Mouse (Mus musculus) limb, embryonic 12.5 days (tissue): ENCODE measurements at regions not wholly inside any gene's neighbourhood (a gene's known extent, or its start where the extent isn't known, plus 50 kb on each side); places are given as distances from the start of the nearest gene placed in this dataset.

Source experiments
- ATAC-seq: fragments of 200-750 bp; cut with Nextera tagmentation; 2 replicates; pipeline ENCODE4 v1.8.0; 2017; ENCODE audit warnings: low read depth, moderate TSS enrichment; ENCODE audit not compliant: insufficient number of reproducible peaks, insufficient read depth, low FRiP score, low TSS enrichment
- H3K27ac ChIP-seq: fragments of 300-500 bp; sonication (generic); 2 replicates; pipeline ENCODE4 v1.5.1; 2016; ENCODE audit warnings: mild to moderate bottlenecking, moderate library complexity
- H3K27me3 ChIP-seq: fragments of 300-500 bp; sonication (generic); 2 replicates; pipeline ENCODE4 v1.6.1; 2016; ENCODE audit warnings: mild to moderate bottlenecking, moderate library complexity
- H3K36me3 ChIP-seq: fragments of 300-500 bp; sonication (generic); 2 replicates; pipeline ENCODE4 v1.6.1; 2016; ENCODE audit warnings: mild to moderate bottlenecking, moderate library complexity
- H3K4me1 ChIP-seq: fragments of 300-500 bp; sonication (generic); replicated peaks from 2 replicates; pipeline ENCODE4 v1.6.1; 2016
- H3K4me2 ChIP-seq: fragments of 300-500 bp; sonication (generic); 2 replicates; pipeline ENCODE4 v1.6.1; 2016; ENCODE audit warnings: mild to moderate bottlenecking, moderate library complexity
- H3K4me3 ChIP-seq: fragments of 300-500 bp; sonication (generic); replicated peaks from 2 replicates; pipeline ENCODE4 v1.5.1; 2016; ENCODE audit warnings: mild to moderate bottlenecking
- H3K9ac ChIP-seq: fragments of 300-500 bp; sonication (generic); replicated peaks from 2 replicates; pipeline ENCODE4 v1.6.1; 2016; ENCODE audit warnings: mild to moderate bottlenecking, moderate library complexity
- H3K9me3 ChIP-seq: fragments of 300-500 bp; sonication (generic); 2 replicates; pipeline ENCODE4 v1.6.1; 2016; ENCODE audit warnings: mild to moderate bottlenecking, moderate library complexity
- WGBS: fragments of 180-500 bp; shearing (Covaris S2); methylation state at CpG from one replicate; pipeline ENCODE4 v1.1.7; 2016; 5-methylcytosine and 5-hydroxymethylcytosine counted together

DNA sequence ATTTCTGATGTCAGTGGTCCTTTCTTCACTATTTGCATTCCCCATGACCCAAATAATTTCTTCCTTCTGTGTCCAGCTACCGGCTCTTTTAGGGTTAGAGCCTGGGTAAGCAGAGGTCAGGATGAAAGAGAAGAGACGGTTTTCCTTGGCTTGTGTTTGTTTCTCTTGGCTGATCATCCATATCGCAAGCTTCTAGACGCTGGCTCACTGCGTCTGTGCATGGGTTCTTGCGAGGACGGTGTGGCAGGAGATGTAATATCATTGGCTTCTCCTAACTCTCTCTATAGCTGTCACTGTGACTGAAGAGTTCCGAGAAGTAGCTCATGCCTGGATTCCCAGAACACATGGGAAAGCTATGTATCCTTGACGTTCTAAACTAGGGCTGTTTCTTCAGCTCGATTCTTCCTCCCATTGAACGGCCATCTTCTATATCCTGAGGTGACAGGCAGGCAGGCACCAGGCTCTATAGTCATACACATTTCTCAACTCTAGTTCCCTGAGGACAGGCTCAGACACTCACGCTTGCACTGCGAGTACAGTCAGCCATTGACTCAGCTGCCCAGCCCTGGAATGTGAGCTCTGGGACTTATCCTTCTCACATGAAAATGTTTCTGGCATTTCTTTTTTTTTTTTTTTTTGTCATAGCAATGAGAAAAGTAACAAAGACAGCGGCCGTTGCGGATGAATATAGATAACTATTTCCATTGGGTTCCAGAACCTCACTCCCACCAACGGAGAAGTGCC is 85.0 kb downstream of the Bach1 start:
- WGBS = 61% methylated on average over 17 of the region's 17 CpGs
- H3K36me3 ChIP-seq = no peaks in the 10 kb centered on the region
- H3K9ac ChIP-seq = no peak overlapping the region
- no peak overlapping the region for H3K4me3 ChIP-seq
- H3K9me3 ChIP-seq = no peaks in the 10 kb centered on the region
- H3K4me2 ChIP-seq = no peak overlapping the region
- peaks cover 13% of the 10 kb centered on the region for H3K4me1 ChIP-seq
- ATAC-seq = no peak
- no peak overlapping the region for H3K27ac ChIP-seq
- H3K27me3 ChIP-seq = no peaks in the 10 kb centered on the region

DNA sequence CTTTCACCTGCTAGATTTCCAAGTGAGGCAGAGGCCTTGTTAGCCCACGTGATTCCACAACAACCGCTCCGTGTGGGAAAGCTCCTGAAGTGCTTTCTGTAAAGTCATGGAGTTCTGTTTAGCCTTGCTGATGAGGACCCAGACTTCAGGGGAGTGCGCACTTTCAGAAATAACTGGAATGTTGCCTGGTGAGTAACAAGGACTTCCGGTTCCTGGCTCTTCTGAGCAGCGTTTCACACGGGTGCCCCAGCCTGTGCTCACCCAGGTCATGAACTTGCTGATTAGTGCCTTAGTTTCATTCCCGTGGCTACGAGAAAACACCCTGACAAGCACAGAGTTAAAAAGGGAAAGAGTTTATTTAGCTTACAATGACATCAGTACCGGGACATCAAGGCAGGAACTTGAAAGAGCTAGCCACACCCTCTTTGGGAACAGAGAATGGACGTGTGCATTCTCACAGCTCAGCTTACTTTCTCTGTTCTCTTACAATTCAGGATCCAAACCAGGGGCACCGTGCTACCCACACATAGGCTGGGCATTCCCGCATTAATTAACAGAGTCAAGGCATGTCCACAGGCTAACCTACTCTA is 85.8 kb downstream of the Bach1 start:
- H3K9me3 ChIP-seq = no peaks in the 10 kb centered on the region
- H3K4me1 ChIP-seq = peaks cover 13% of the 10 kb centered on the region
- no peak overlapping the region for H3K4me2 ChIP-seq
- no peak; the same call in 1 of the 2 replicates for ATAC-seq
- H3K27ac ChIP-seq = no peak overlapping the region
- 61% methylated on average over 13 of the region's 13 CpGs for WGBS
- no peaks in the 10 kb centered on the region for H3K36me3 ChIP-seq
- H3K27me3 ChIP-seq = no peaks in the 10 kb centered on the region
- H3K4me3 ChIP-seq = no peak overlapping the region
- H3K9ac ChIP-seq = no peak overlapping the region

DNA sequence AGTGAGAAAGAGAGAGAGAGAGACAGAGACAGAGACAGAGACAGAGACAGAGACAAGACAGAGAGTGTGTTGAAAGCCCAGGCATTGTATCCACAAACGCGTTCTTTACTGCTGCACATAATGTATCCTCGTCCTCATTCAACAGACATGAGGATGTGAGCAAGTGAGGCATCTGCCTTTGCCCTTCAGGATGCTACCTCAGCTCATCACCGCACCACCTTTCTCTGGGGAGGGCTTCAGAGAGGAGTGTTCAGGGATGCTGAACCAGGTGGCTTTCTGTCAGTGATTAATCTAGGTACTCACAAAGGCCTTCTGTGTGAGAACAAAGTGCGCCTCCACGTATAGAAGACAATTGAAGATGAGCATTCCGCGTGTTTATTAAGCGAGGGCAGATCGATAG is 90.8 kb downstream of the Bach1 start:
- Histone ChIP-seq H3K4me3 (no peak overlapping the region), H3K36me3 (no peaks in the 10 kb centered on the region), H3K9ac (no peak overlapping the region), H3K9me3 (no peaks in the 10 kb centered on the region), H3K27me3 (no peaks in the 10 kb centered on the region), H3K4me2 (no peak overlapping the region), H3K4me1 (no peaks in the 10 kb centered on the region), H3K27ac (no peak overlapping the region)
- no peak for ATAC-seq
- WGBS = 78% methylated on average over 10 of the region's 10 CpGs

DNA sequence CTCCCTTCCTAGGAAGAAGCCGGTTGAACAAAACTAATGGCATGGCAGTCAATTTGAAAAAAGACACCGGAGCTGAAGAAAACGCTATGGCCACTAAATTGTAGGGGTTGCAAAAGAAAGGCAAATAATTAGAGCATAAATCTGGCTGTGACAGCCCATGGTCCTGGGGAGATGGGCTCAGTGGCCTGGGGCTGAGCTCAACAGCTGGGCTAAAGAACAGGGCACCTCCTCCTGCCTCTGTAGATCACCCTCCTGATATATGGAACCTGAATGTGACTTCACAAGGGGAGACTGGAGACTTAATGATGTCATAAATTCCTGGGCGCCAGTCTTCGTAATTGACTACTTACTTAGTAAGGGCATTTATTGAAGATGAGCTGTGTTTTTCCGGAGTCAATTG is 91.2 kb downstream of the Bach1 start:
- Histone ChIP-seq H3K4me3 (no peak overlapping the region), H3K9ac (no peak overlapping the region), H3K36me3 (no peaks in the 10 kb centered on the region), H3K27me3 (no peaks in the 10 kb centered on the region), H3K4me2 (no peak overlapping the region), H3K9me3 (no peaks in the 10 kb centered on the region), H3K4me1 (no peaks in the 10 kb centered on the region), H3K27ac (no peak overlapping the region)
- ATAC-seq = no peak
- WGBS = 19% methylated on average over 6 of the region's 6 CpGs

DNA sequence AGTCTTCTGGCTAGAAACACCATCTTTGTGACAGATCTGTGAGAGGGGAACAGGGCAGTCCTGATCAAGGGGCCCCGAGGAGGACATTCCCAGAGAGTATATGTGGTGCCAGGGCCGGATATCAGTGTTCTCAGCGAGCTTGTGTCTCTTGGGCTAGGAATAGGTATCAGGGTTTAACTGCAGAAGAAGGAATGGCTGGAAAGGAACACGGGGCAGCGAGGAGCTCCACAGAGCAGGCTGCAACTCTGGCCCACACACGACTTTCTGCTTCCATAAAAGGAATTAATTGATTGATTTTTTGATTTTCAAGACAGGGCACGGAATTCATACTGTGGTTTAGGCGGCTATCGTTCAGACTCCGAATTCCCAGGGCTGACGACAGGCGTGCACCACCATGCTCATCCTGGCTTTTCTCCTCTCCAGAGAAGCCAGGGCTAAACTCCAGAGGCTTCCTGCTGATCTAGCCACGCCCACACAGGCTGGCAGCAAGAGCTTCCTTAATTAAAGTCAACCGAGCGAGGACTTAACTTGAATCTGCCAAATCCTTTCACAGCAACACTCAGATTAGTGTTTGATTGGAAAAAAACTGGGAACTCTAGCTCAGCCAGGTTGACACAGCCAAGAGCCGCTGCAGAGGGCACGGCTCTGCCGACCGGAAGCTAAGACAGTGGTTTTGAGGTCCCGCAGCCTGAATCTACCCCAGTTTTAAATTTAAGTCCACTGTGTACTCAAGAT is 97.9 kb downstream of the Bach1 start:
- 9% methylated on average over 20 of the region's 20 CpGs for whole genome bisulfite sequencing
- Histone ChIP-seq H3K9ac (0 out of 2 replicates have a peak overlapping the region, but pooled peaks have one; percentile 27), H3K27ac (no peak overlapping the region)

DNA sequence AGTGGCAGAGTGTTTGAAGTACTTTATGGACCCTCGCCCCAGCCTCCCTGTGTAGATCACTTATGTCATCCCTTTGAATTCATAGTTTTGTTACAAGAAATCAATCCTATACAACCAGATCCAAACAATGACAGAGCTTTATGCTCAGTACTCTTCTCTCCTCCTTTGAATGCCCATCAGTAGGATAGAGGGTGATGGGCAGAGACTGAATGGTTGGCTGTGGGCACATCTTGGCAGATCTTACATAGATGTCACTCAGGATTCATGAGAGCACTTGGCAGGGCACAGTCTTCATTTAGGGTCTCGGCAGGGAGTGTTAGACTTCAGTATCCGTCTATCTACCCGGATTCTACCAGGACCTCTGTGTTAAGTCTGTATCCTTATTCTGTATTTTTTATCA is 103.6 kb downstream of the Bach1 start:
- 87% methylated on average over 4 of the region's 4 CpGs for WGBS
- ATAC-seq = no peak
- Histone ChIP-seq H3K27me3 (peaks cover 7% of the 10 kb centered on the region; the same call in 1 of the 2 replicates), H3K4me2 (no peak overlapping the region), H3K36me3 (no peaks in the 10 kb centered on the region), H3K27ac (no peak overlapping the region), H3K9ac (no peak overlapping the region), H3K4me1 (no peaks in the 10 kb centered on the region), H3K9me3 (no peaks in the 10 kb centered on the region), H3K4me3 (no peak overlapping the region)

More for the DNA sequence above, 97.9 kb downstream of the Bach1 start:
- ATAC-seq = 0 out of 2 replicates have a peak, but pooled peaks have one; percentile 53
- Histone ChIP-seq H3K4me2 (peak overlapping the region; percentile 66), H3K27me3 (peaks cover 14% of the 10 kb centered on the region; the same call in 1 of the 2 replicates), H3K4me1 (peaks cover 7% of the 10 kb centered on the region), H3K4me3 (peak overlapping the region; percentile 39), H3K36me3 (no peaks in the 10 kb centered on the region), H3K9me3 (no peaks in the 10 kb centered on the region)

GRCm38 (mm10) chr16:87817590-87817989 is 118.8 kb downstream of the Bach1 start:
- H3K36me3 ChIP-seq = no peaks in the 10 kb centered on the region
- no peaks in the 10 kb centered on the region for H3K4me1 ChIP-seq
- H3K4me2 ChIP-seq = no peak overlapping the region
- no peaks in the 10 kb centered on the region for H3K27me3 ChIP-seq
- H3K9ac ChIP-seq = no peak overlapping the region
- 50% methylated on average over 8 of the region's 8 CpGs for WGBS
- ATAC-seq = no peak
- H3K4me3 ChIP-seq = no peak overlapping the region
- H3K9me3 ChIP-seq = 0 out of 2 replicates have a peak, but pooled peaks cover 5% of the 10 kb centered on the region
- no peak overlapping the region for H3K27ac ChIP-seq

- no peak for ATAC-seq
- WGBS = 26% methylated on average over 7 of the region's 7 CpGs
- Histone ChIP-seq H3K9ac (no peak overlapping the region), H3K4me3 (no peak overlapping the region), H3K4me2 (no peak overlapping the region), H3K27me3 (no peaks in the 10 kb centered on the region), H3K27ac (no peak overlapping the region), H3K4me1 (peaks cover 6% of the 10 kb centered on the region; the same call in 1 of the 2 replicates), H3K36me3 (no peaks in the 10 kb centered on the region), H3K9me3 (no peaks in the 10 kb centered on the region)
These were observed 135.6 kb downstream of the Bach1 start for GRCm38 (mm10) chr16:87834296-87834695.

- Histone ChIP-seq H3K9ac (no peak overlapping the region), H3K4me1 (no peaks in the 10 kb centered on the region)
- peak; percentile 63; the same call in 1 of the 2 replicates for ATAC-seq
These were observed 142.3 kb downstream of the Bach1 start for GRCm38 (mm10) chr16:87840949-87841546.

More at GRCm38 (mm10) chr16:87840949-87841546, 142.3 kb downstream of the Bach1 start:
- Histone ChIP-seq H3K36me3 (no peaks in the 10 kb centered on the region), H3K4me2 (0 out of 2 replicates have a peak overlapping the region, but pooled peaks have one; percentile 24), H3K27ac (no peak overlapping the region), H3K9me3 (no peaks in the 10 kb centered on the region), H3K27me3 (peaks cover 4% of the 10 kb centered on the region; the same call in 1 of the 2 replicates), H3K4me3 (no peak overlapping the region)
- WGBS = 15% methylated on average over 16 of the region's 16 CpGs
